Mouse (Mus musculus): ENCODE results near the gene Hnrnpll.
"Not testable (repeated sequence)": the region's sequence is repeated elsewhere in the genome, so short reads cannot be mapped to it uniquely, and the experiment has no call there.

Hnrnpll gene

GRCm38 (mm10) chr17:80060151-80060550, 2.0 kb downstream of the Hnrnpll start:
- ATAC-seq (ENCODE audit: insufficient number of reproducible peaks, low FRiP score, low TSS enrichment), result no peak

GRCm38 (mm10) chr17:80059731-80060130, 2.4 kb downstream of the Hnrnpll start:
- ATAC-seq (ENCODE audit: insufficient number of reproducible peaks, low FRiP score, low TSS enrichment), result no peak

- no peak for ATAC-seq (ENCODE audit: insufficient number of reproducible peaks, low FRiP score, low TSS enrichment)
Observed at GRCm38 (mm10) chr17:80058501-80058900, 3.6 kb downstream of the Hnrnpll start.

GRCm38 (mm10) chr17:80053931-80054734, 8.0 kb downstream of the Hnrnpll start:
- ATAC-seq (ENCODE audit: insufficient number of reproducible peaks, low FRiP score, low TSS enrichment), result peak; percentile 58; the same call in 1 of the 2 replicates

DNA sequence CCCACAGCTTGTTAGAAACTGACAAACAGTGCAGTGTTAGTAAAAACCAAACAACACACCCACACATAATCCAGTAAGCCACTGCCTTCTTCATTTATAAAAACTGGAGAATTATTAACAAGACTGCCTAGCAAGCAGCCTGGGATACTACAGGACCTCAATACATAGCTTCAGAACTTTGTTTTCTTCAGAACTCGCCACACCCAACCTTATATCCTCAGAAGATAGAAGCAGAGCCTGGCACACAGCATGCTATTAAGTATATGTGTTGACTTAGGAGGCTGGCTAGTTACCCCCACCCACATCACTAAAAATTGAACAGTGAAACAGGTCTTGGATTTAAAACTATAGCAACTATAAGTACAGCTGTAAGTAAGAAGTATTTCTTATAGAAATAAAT, 10.5 kb downstream of the Hnrnpll start:
- no peak for ATAC-seq (ENCODE audit: insufficient number of reproducible peaks, low FRiP score, low TSS enrichment)

GRCm38 (mm10) chr17:80049300-80049699, 12.8 kb downstream of the Hnrnpll start:
- not testable (repeated sequence) for ATAC-seq (ENCODE audit: insufficient number of reproducible peaks, low FRiP score, low TSS enrichment)

GRCm38 (mm10) chr17:80048230-80048629, 13.9 kb downstream of the Hnrnpll start:
- peak; percentile 49; the same call in 1 of the 2 replicates for ATAC-seq (ENCODE audit: insufficient number of reproducible peaks, low FRiP score, low TSS enrichment)

DNA sequence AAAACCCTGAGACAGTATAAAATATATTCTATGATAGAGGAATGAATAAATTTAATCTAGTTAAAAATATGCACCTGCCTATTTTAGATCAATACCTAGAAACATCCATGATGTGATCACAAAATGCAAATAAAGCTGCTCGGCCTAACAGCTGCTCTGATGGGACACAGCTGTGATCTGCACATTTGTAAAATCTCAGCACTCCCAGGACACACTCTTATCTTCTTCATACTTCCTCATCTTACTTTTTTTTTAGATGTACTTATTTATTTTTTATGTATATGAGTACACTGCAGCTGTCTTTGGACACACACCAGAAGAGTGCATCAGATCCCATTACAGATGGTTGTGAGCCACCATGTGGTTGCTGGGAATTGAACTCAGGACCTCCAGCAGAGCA, 20.4 kb downstream of the Hnrnpll start:
- ATAC-seq (ENCODE audit: insufficient number of reproducible peaks, low FRiP score, low TSS enrichment), result no peak

GRCm38 (mm10) chr17:80028675-80029074, 33.5 kb downstream of the Hnrnpll start:
- ATAC-seq (ENCODE audit: insufficient number of reproducible peaks, low FRiP score, low TSS enrichment), result no peak

DNA sequence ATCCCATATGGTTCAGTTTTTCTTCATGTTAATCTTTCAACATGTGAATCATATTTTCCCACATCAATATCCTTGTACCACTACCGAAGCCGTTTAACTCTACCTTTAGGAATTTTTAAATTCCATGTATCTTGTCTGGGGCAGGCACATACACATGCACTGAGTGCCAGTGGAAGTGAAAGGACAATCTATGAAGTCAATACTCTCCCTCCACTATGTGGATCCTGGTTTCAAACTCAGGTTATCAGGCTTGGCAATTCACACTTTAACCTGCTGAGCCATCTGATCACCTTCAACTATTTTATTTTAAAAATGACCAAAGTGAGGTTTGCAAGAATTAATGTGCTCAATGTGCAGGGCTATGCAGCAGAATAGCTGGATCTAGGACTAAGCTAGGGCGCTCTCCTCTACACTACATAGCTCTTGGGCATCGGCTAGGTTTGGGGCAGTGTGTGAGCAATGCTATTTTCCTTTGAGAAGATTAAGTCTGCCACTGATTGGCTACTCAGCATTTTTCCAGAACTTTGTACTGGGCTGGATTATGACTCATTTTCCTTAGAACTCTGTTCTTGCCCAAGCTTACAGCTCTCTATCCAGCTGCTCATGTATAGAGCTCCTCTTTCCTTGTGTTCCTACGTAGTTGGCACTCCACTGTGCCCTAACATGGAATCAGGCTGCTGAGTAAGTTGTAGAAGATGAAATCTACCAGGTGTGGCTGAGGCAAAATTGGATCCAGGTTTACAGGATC, 35.8 kb downstream of the Hnrnpll start:
- ATAC-seq (ENCODE audit: insufficient number of reproducible peaks, low FRiP score, low TSS enrichment), result no peak

- no peak; the same call in 1 of the 2 replicates for ATAC-seq (ENCODE audit: insufficient number of reproducible peaks, low FRiP score, low TSS enrichment)
Observed at GRCm38 (mm10) chr17:80022090-80022489, 40.0 kb downstream of the Hnrnpll start.

GRCm38 (mm10) chr17:80020495-80020894, 41.6 kb downstream of the Hnrnpll start:
- no peak for ATAC-seq (ENCODE audit: insufficient number of reproducible peaks, low FRiP score, low TSS enrichment)

DNA sequence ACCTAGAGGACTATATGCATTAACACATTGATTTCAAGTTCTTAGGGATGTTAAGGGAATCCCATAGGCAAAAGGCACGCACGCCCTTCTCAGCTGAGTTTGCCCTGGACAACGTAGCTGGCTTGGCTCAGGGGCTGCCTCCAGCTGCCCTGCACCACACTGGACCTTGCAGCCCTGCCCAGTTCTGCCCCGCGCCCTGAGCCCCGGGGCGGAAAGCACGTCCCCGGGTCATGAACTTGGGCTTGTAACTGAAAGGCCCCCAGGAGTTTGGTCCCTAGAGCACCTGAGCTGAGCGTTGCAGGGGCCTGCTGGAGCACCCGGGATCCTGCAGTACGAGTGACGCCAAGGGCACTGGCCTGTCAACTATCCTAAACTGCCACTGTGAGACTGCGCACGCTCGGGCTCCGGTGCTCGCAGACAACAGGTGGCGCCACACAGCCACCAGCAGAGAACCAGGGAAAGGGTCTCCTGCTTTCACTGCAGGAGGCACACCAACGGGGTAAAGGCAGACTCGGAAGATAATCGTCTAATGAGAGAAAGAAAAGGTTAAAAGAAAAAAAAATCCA, 43.1 kb downstream of the Hnrnpll start:
- no peak for ATAC-seq (ENCODE audit: insufficient number of reproducible peaks, low FRiP score, low TSS enrichment)

DNA sequence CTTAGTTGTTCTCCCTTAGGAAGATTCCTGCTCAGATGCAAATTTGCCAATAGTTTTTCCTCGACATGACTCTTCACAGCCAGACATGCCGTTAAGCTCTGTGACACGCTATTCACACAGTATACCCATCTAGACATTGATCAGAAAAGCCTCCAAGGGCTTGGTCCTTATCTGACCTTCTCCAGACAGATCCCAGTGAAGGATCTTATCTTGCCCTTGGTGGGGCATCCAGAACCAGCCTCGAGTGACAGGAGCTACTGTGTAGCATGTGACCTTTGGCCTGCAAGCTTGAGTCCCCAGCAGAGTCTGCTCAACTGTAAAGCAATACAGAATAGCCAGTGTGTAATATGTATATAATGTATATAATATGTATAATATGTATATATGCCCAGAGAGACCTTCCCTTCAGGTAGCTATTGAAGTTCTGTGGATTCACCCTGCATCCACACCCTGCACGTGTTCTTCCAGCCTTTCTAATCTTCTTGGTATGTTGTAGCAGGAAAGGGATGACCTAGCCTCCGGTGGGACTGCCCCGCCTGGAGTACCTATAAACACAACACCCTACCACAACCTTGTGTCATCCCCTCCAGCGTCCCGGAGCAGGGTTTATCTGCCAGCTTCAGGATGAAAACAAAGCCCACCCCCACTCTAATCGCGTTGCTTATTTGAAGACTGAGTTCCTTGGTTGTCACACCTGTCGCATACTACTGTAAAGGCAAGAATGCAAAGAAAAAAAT, 43.7 kb downstream of the Hnrnpll start:
- no peak for ATAC-seq (ENCODE audit: insufficient number of reproducible peaks, low FRiP score, low TSS enrichment)

- ATAC-seq (ENCODE audit: insufficient number of reproducible peaks, low FRiP score, low TSS enrichment), result peak; percentile 76; the same call in 1 of the 2 replicates
Observed at GRCm38 (mm10) chr17:80017389-80017788, 44.7 kb downstream of the Hnrnpll start.

DNA sequence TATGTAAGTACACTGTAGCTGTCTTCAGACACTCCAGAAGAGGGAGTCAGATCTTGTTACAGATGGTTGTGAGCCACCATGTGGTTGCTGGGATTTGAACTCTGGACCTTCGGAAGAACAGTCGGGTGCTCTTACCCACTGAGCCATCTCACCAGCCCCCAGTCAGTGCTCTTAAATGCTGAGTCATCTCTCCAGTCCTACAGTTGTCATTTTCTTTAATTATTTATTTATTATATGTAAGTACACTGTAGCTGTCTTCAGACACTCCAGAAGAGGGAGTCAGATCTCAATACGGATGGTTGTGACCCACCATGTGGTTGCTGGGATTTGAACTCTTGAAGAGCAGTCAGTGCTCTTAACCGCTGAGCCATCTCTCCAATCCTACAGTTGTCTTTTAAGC, 45.7 kb downstream of the Hnrnpll start:
- ATAC-seq (ENCODE audit: insufficient number of reproducible peaks, low FRiP score, low TSS enrichment), result not testable (repeated sequence)

- ATAC-seq (ENCODE audit: insufficient number of reproducible peaks, low FRiP score, low TSS enrichment), result no peak
Observed at GRCm38 (mm10) chr17:80014361-80014809, 47.7 kb downstream of the Hnrnpll start.

- ATAC-seq (ENCODE audit: insufficient number of reproducible peaks, low FRiP score, low TSS enrichment), result no peak
Observed at GRCm38 (mm10) chr17:80009926-80010325, 52.2 kb downstream of the Hnrnpll start.

DNA sequence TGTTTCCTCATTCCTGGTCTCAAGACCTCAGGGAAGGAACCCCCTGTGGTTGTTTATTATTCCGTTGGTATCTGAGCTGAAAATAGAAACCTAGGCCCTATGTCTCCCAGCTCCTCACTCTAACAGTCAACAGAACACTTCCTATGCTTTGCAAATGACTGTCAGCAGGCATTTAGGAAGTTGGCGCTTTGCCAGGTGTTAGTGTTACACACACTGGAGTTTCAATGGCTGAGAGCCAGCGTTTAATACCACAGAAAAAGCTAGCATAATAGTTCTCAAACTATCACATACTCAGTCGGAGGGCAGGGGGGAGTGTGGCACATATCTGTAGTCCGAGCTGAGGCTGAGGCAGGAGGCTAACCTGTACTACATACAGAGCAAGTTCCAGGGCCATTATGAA, 53.3 kb downstream of the Hnrnpll start:
- no peak for ATAC-seq (ENCODE audit: insufficient number of reproducible peaks, low FRiP score, low TSS enrichment)
